Mouse (Mus musculus): ENCODE measurements around the gene Gm21866.
"Not testable (repeated sequence)": the region's sequence is repeated elsewhere in the genome, so short reads cannot be mapped to it uniquely, and the experiment has no call there.

The Gm21866 gene

DNA sequence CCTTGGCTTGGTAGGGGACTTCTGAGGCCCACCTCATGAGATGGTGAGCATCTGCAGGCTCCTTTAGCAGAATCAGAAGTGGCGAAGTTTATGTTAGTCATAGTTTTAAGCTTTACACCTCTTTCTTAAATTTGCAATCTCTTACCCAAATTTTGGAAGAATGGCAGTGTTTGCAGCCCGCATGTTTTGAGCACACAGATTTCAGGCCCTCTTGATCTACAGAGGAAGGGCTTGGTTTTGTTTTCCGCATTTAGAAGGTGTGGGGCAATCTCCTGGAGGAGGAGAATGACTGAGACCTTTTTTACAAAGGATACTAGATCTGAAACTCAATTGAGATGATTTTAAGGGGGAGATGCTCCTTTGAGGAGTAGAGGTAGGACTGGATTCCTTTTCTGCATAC is at the start of gene Gm21866:
TSS of gene Gm21866 (minus strand) at position 101 of the 400 bp plus-strand sequence.
- DNase-seq: not testable (repeated sequence)

DNA sequence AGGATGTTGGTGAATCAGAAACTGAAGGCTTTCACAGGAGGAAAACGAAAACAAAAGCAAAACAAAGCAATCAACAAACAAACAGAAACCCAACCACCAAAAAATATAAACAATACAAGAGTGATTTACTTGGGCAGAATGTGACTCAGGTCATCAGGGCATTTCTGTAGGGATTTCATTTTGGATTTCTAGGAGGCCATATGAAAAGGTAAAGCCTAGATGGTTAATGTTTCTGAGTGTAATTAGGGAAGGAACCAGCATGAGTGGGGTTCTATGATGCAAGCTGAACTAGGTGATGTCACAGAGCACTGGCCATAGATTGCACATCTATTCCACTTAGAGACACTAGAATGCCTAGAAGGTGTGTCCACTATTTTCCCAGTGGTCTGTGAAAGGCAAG is 28.3 kb upstream of the Gm21866 start, which contains the start of gene Gm20773:
TSS of gene Gm20773 (plus strand) at position 301 of the 400 bp plus-strand sequence.
- DNase-seq: not testable (repeated sequence)
